Mouse (Mus musculus) stomach, postnatal 0 days (tissue): ENCODE data around the gene Dnal1. TPM values are rescaled to one million over a fixed set of nuclear protein-coding genes. Genes with fewer than 3 reads are reported as not detected.

ENCODE experiments used
- ATAC-seq: fragments of 200-750 bp; cut with Nextera tagmentation; 2 replicates; pipeline ENCODE4 v1.8.0; 2017; ENCODE audit not compliant: low FRiP score, low TSS enrichment
- DNase-seq: peaks from one replicate; pipeline ENCODE4 v3.0.0-alpha.2; 2016; ENCODE audit warnings: low spot score
- H3K27ac ChIP-seq: fragments of 300-500 bp; sonication (generic); replicated peaks from 2 replicates; pipeline ENCODE4 v1.5.1; 2014; ENCODE audit warnings: mild to moderate bottlenecking, control low read depth
- H3K27me3 ChIP-seq: fragments of 300-500 bp; sonication (generic); 2 replicates; pipeline ENCODE4 v1.6.1; 2014; ENCODE audit warnings: low read length; ENCODE audit not compliant: control insufficient read depth, insufficient read depth
- H3K36me3 ChIP-seq: fragments of 300-500 bp; sonication (generic); 2 replicates; pipeline ENCODE4 v1.6.1; 2014; ENCODE audit warnings: low read length, mixed read lengths; ENCODE audit not compliant: control insufficient read depth, insufficient read depth
- H3K4me1 ChIP-seq: fragments of 300-500 bp; sonication (generic); replicated peaks from 2 replicates; pipeline ENCODE4 v1.6.1; 2014; ENCODE audit warnings: antibody characterized with exemption; ENCODE audit not compliant: control insufficient read depth, insufficient read depth
- H3K4me2 ChIP-seq: fragments of 300-500 bp; sonication (generic); replicated peaks from 2 replicates; pipeline ENCODE4 v1.6.1; 2014; ENCODE audit warnings: low read depth, mild to moderate bottlenecking, control low read depth, moderate library complexity
- H3K4me3 ChIP-seq: fragments of 300-500 bp; sonication (generic); 2 replicates; pipeline ENCODE4 v1.5.1; 2014; ENCODE audit warnings: low read depth, low read length, control low read depth
- H3K9ac ChIP-seq: fragments of 300-500 bp; sonication (generic); 2 replicates; pipeline ENCODE4 v1.6.1; 2014; ENCODE audit warnings: mild to moderate bottlenecking, low read length, control low read depth, mixed read lengths
- H3K9me3 ChIP-seq: fragments of 300-500 bp; sonication (generic); 2 replicates; pipeline ENCODE4 v1.6.1; 2016; ENCODE audit warnings: low read length; ENCODE audit not compliant: control insufficient read depth
- CTCF ChIP-seq: IDR thresholded peaks from 2 replicates; pipeline ENCODE4 v1.5.1; 2016; ENCODE audit warnings: antibody characterized with exemption, low read depth, mild to moderate bottlenecking, moderate library complexity
- EP300 ChIP-seq: optimal IDR thresholded peaks from 2 replicates; pipeline ENCODE3; 2016; ENCODE audit warnings: antibody characterized with exemption
- WGBS: fragments of 180-500 bp; shearing (Covaris S2); extraction: QIAGEN DNeasy Blood & Tissue Kit; methylation state at CpG from one replicate; pipeline ENCODE4 v1.1.7; 2014; 5-methylcytosine and 5-hydroxymethylcytosine counted together
- polyA plus RNA-seq: library from polyadenylated mRNA; unstranded; fragments of >200 nt; fragmentation: Nextera tagmentation; extraction: Ambion mirVana; gene quantifications from 2 replicates; pipeline ENCODE4 v1.2.1, GENCODE M21; 2015

Dnal1 gene
- polyA plus RNA-seq, 1 experiment from 2014 or later: 1.7 TPM

GRCm38 (mm10) chr12:84152352-84153190 is 38.4 kb downstream of the Dnal1 start:
- Histone ChIP-seq H3K4me2 (0 out of 2 replicates have a peak overlapping the region, but pooled peaks have one; percentile 14), H3K9me3 (no peaks in the 10 kb centered on the region), H3K36me3 (peaks cover 21% of the 10 kb centered on the region), H3K4me3 (no peak overlapping the region), H3K27ac (peak overlapping the region; percentile 56; the same call in 1 of the 2 replicates), H3K9ac (no peak overlapping the region), H3K27me3 (no peaks in the 10 kb centered on the region), H3K4me1 (no peaks in the 10 kb centered on the region; the same call in 1 of the 2 replicates)
- ATAC-seq: peak; percentile 35
- WGBS: 62% methylated on average over 32 of the region's 32 CpGs
- peak; percentile 83 for DNase-seq
- TF ChIP-seq CTCF: no peak
- no peak for TF ChIP-seq EP300

- Histone ChIP-seq H3K9ac (no peak overlapping the region), H3K27me3 (no peaks in the 10 kb centered on the region), H3K4me2 (no peak overlapping the region), H3K36me3 (peaks cover 29% of the 10 kb centered on the region), H3K27ac (no peak overlapping the region), H3K4me1 (no peaks in the 10 kb centered on the region; the same call in 1 of the 2 replicates), H3K4me3 (no peak overlapping the region), H3K9me3 (no peaks in the 10 kb centered on the region)
- WGBS: 77% methylated on average over 6 of the region's 6 CpGs
- no peak for TF ChIP-seq CTCF
- TF ChIP-seq EP300: no peak
- ATAC-seq (no peak), DNase-seq (no peak)
Observed at GRCm38 (mm10) chr12:84153414-84153813, 39.2 kb downstream of the Dnal1 start.

- peaks cover 38% of the 10 kb centered on the region for H3K36me3 ChIP-seq
Observed at GRCm38 (mm10) chr12:84154786-84155522, 40.8 kb downstream of the Dnal1 start.

GRCm38 (mm10) chr12:84155523-84155871 is 41.3 kb downstream of the Dnal1 start:
- H3K4me1 ChIP-seq: no peaks in the 10 kb centered on the region; the same call in 1 of the 2 replicates
- DNase-seq (no peak), ATAC-seq (no peak)
- TF ChIP-seq CTCF (no peak), EP300 (no peak)
- no peaks in the 10 kb centered on the region for H3K9me3 ChIP-seq
- H3K4me3 ChIP-seq: no peak overlapping the region
- 85% methylated on average over 2 of the region's 2 CpGs for WGBS
- no peak overlapping the region for H3K4me2 ChIP-seq
- H3K36me3 ChIP-seq: peaks cover 38% of the 10 kb centered on the region
- no peak overlapping the region for H3K9ac ChIP-seq
- H3K27me3 ChIP-seq: no peaks in the 10 kb centered on the region
- no peak overlapping the region for H3K27ac ChIP-seq

More at GRCm38 (mm10) chr12:84154786-84155522, 40.8 kb downstream of the Dnal1 start:
- H3K9ac ChIP-seq: no peak overlapping the region
- H3K9me3 ChIP-seq: no peaks in the 10 kb centered on the region
- no peak for ATAC-seq
- no peak overlapping the region for H3K27ac ChIP-seq
- no peak for TF ChIP-seq EP300
- TF ChIP-seq CTCF: no peak
- DNase-seq: no peak
- no peak overlapping the region for H3K4me3 ChIP-seq
- no peak overlapping the region for H3K4me2 ChIP-seq
- WGBS: 69% methylated on average over 11 of the region's 11 CpGs
- H3K4me1 ChIP-seq: no peaks in the 10 kb centered on the region; the same call in 1 of the 2 replicates
- no peaks in the 10 kb centered on the region for H3K27me3 ChIP-seq

- Histone ChIP-seq H3K4me2 (no peak overlapping the region), H3K9me3 (no peaks in the 10 kb centered on the region), H3K4me1 (no peaks in the 10 kb centered on the region; the same call in 1 of the 2 replicates), H3K27me3 (no peaks in the 10 kb centered on the region), H3K9ac (no peak overlapping the region), H3K4me3 (no peak overlapping the region), H3K36me3 (peaks cover 38% of the 10 kb centered on the region), H3K27ac (no peak overlapping the region)
- WGBS: 96% methylated on average over 18 of the region's 18 CpGs
- no peak for DNase-seq
- TF ChIP-seq CTCF: no peak
- ATAC-seq: no peak
Observed at GRCm38 (mm10) chr12:84156210-84156609, 42.0 kb downstream of the Dnal1 start.
